Mouse (Mus musculus): ENCODE measurements around the gene Fzd9. TPM values are rescaled to one million over a fixed set of nuclear protein-coding genes. Genes with fewer than 3 reads are reported as not detected.

Gene Fzd9
- polyA plus RNA-seq (2012; fragmentation: generic; extraction: Trizol), result 6.5 TPM

- no peaks in the 10 kb centered on the region for H3K27me3 ChIP-seq (ENCODE audit: control insufficient read depth, insufficient read depth, insufficient read length)
- no peaks in the 10 kb centered on the region for H3K79me2 ChIP-seq (ENCODE audit: control insufficient read depth, insufficient read depth)
- peak within 1 kb of the TSS; percentile 75 for H3K4me2 ChIP-seq (ENCODE audit: low read depth)
- no peak within 1 kb of the TSS for H3K4me3 ChIP-seq
- TF ChIP-seq POLR2A (IDR thresholded peaks at IDR 0.05; ENCODE audit: insufficient read length, low read depth) (peak; percentile 90), POLR2AphosphoS2 (IDR thresholded peaks at IDR 0.05; ENCODE audit: insufficient read length, low read depth) (peak; percentile 75), MYOG (IDR thresholded peaks at IDR 0.05; ENCODE audit: control insufficient read depth in 1 of 3, insufficient read depth in 1 of 3, insufficient read length in 2 of 3, low read depth in 2 of 3) (no peak), SRF (IDR thresholded peaks at IDR 0.05; ENCODE audit: control insufficient read depth, insufficient read length, low read depth) (peak; percentile 33)
- H3ac ChIP-seq (ENCODE audit: control insufficient read depth, insufficient read length), result peak within 1 kb of the TSS; percentile 77
- peaks cover 2% of the 10 kb centered on the region for H3K36me3 ChIP-seq (ENCODE audit: control insufficient read depth, insufficient read depth)
Observed at GRCm38 (mm10) chr5:135251079-135251454, at the start of gene Fzd9. Gene Fzd9 (minus strand): TSS chr5:135251230.

- Histone ChIP-seq H3K4me3 (no peak overlapping the region), H3K36me3 (ENCODE audit: control insufficient read depth, insufficient read depth) (no peaks in the 10 kb centered on the region), H3K79me2 (ENCODE audit: control insufficient read depth, insufficient read depth) (no peaks in the 10 kb centered on the region), H3ac (ENCODE audit: control insufficient read depth, insufficient read length) (no peak overlapping the region), H3K27me3 (ENCODE audit: control insufficient read depth, insufficient read depth, insufficient read length) (peaks cover 46% of the 10 kb centered on the region), H3K4me2 (ENCODE audit: low read depth) (no peak overlapping the region)
- TF ChIP-seq USF1 (IDR thresholded peaks at IDR 0.05; ENCODE audit: low read depth) (no peak), SRF (IDR thresholded peaks at IDR 0.05; ENCODE audit: control insufficient read depth, insufficient read length, low read depth) (no peak), POLR2AphosphoS2 (IDR thresholded peaks at IDR 0.05; ENCODE audit: insufficient read length, low read depth) (no peak), E2F4 (IDR thresholded peaks at IDR 0.05; ENCODE audit: insufficient read depth) (no peak), CEBPB (IDR thresholded peaks at IDR 0.05; ENCODE audit: insufficient read depth, poor library complexity, severe bottlenecking) (no peak), MYOG (IDR thresholded peaks at IDR 0.05; ENCODE audit: control insufficient read depth in 1 of 3, insufficient read depth in 1 of 3, insufficient read length in 2 of 3, low read depth in 2 of 3) (no peak)
Observed at GRCm38 (mm10) chr5:135292001-135292400, 41.0 kb upstream of the Fzd9 start.

GRCm38 (mm10) chr5:135291193-135291592, 40.2 kb upstream of the Fzd9 start:
- Histone ChIP-seq H3ac (ENCODE audit: control insufficient read depth, insufficient read length) (no peak overlapping the region), H3K4me3 (no peak overlapping the region), H3K4me2 (ENCODE audit: low read depth) (no peak overlapping the region), H3K27me3 (ENCODE audit: control insufficient read depth, insufficient read depth, insufficient read length) (peaks cover 44% of the 10 kb centered on the region), H3K36me3 (ENCODE audit: control insufficient read depth, insufficient read depth) (no peaks in the 10 kb centered on the region), H3K79me2 (ENCODE audit: control insufficient read depth, insufficient read depth) (no peaks in the 10 kb centered on the region)
- TF ChIP-seq USF1 (IDR thresholded peaks at IDR 0.05; ENCODE audit: low read depth) (no peak), TCF12 (IDR thresholded peaks at IDR 0.05; ENCODE audit: insufficient read depth, poor library complexity, severe bottlenecking) (no peak), MAX (IDR thresholded peaks at IDR 0.05; ENCODE audit: low read depth) (no peak), MYOG (IDR thresholded peaks at IDR 0.05; ENCODE audit: control insufficient read depth in 1 of 3, insufficient read depth in 1 of 3, insufficient read length in 2 of 3, low read depth in 2 of 3) (no peak), E2F4 (IDR thresholded peaks at IDR 0.05; ENCODE audit: insufficient read depth) (no peak), TCF3 (IDR thresholded peaks at IDR 0.05; ENCODE audit: insufficient read length, low read depth) (no peak)

GRCm38 (mm10) chr5:135290703-135291102, 39.7 kb upstream of the Fzd9 start:
- H3K79me2 ChIP-seq (ENCODE audit: control insufficient read depth, insufficient read depth), result no peaks in the 10 kb centered on the region
- H3K4me3 ChIP-seq, result no peak overlapping the region
- no peak overlapping the region for H3ac ChIP-seq (ENCODE audit: control insufficient read depth, insufficient read length)
- peaks cover 44% of the 10 kb centered on the region for H3K27me3 ChIP-seq (ENCODE audit: control insufficient read depth, insufficient read depth, insufficient read length)
- no peaks in the 10 kb centered on the region for H3K36me3 ChIP-seq (ENCODE audit: control insufficient read depth, insufficient read depth)
- H3K4me2 ChIP-seq (ENCODE audit: low read depth), result no peak overlapping the region
- TF ChIP-seq TCF3 (IDR thresholded peaks at IDR 0.05; ENCODE audit: insufficient read length, low read depth) (no peak), USF1 (IDR thresholded peaks at IDR 0.05; ENCODE audit: low read depth) (no peak), MAX (IDR thresholded peaks at IDR 0.05; ENCODE audit: low read depth) (no peak), E2F4 (IDR thresholded peaks at IDR 0.05; ENCODE audit: insufficient read depth) (no peak), TCF12 (IDR thresholded peaks at IDR 0.05; ENCODE audit: insufficient read depth, poor library complexity, severe bottlenecking) (no peak), MYOG (IDR thresholded peaks at IDR 0.05; ENCODE audit: control insufficient read depth in 1 of 3, insufficient read depth in 1 of 3, insufficient read length in 2 of 3, low read depth in 2 of 3) (no peak), MYOD1 (IDR thresholded peaks at IDR 0.05; ENCODE audit: control insufficient read depth in 1 of 3, insufficient read length in 2 of 3, low read depth in 2 of 3) (no peak), POLR2AphosphoS2 (IDR thresholded peaks at IDR 0.05; ENCODE audit: insufficient read length, low read depth) (no peak), REST (IDR thresholded peaks at IDR 0.05; ENCODE audit: insufficient read depth, insufficient read length) (no peak), POLR2A (IDR thresholded peaks at IDR 0.05; ENCODE audit: insufficient read length, low read depth) (no peak), CEBPB (IDR thresholded peaks at IDR 0.05; ENCODE audit: insufficient read depth, poor library complexity, severe bottlenecking) (no peak), SRF (IDR thresholded peaks at IDR 0.05; ENCODE audit: control insufficient read depth, insufficient read length, low read depth) (no peak)

GRCm38 (mm10) chr5:135286926-135287325, 35.9 kb upstream of the Fzd9 start:
- H3K4me2 ChIP-seq (ENCODE audit: low read depth), result no peak overlapping the region
- H3K27me3 ChIP-seq (ENCODE audit: control insufficient read depth, insufficient read depth, insufficient read length), result peaks cover 43% of the 10 kb centered on the region
- TF ChIP-seq POLR2A (IDR thresholded peaks at IDR 0.05; ENCODE audit: insufficient read length, low read depth) (no peak), TCF12 (IDR thresholded peaks at IDR 0.05; ENCODE audit: insufficient read depth, poor library complexity, severe bottlenecking) (no peak), MYOD1 (IDR thresholded peaks at IDR 0.05; ENCODE audit: control insufficient read depth in 1 of 3, insufficient read length in 2 of 3, low read depth in 2 of 3) (no peak), SRF (IDR thresholded peaks at IDR 0.05; ENCODE audit: control insufficient read depth, insufficient read length, low read depth) (no peak), USF1 (IDR thresholded peaks at IDR 0.05; ENCODE audit: low read depth) (no peak), POLR2AphosphoS2 (IDR thresholded peaks at IDR 0.05; ENCODE audit: insufficient read length, low read depth) (no peak), CEBPB (IDR thresholded peaks at IDR 0.05; ENCODE audit: insufficient read depth, poor library complexity, severe bottlenecking) (no peak), E2F4 (IDR thresholded peaks at IDR 0.05; ENCODE audit: insufficient read depth) (no peak), MYOG (IDR thresholded peaks at IDR 0.05; ENCODE audit: control insufficient read depth in 1 of 3, insufficient read depth in 1 of 3, insufficient read length in 2 of 3, low read depth in 2 of 3) (no peak), TCF3 (IDR thresholded peaks at IDR 0.05; ENCODE audit: insufficient read length, low read depth) (no peak), REST (IDR thresholded peaks at IDR 0.05; ENCODE audit: insufficient read depth, insufficient read length) (no peak), MAX (IDR thresholded peaks at IDR 0.05; ENCODE audit: low read depth) (no peak)
- no peaks in the 10 kb centered on the region for H3K79me2 ChIP-seq (ENCODE audit: control insufficient read depth, insufficient read depth)
- no peaks in the 10 kb centered on the region for H3K36me3 ChIP-seq (ENCODE audit: control insufficient read depth, insufficient read depth)
- no peak overlapping the region for H3K4me3 ChIP-seq
- no peak overlapping the region for H3ac ChIP-seq (ENCODE audit: control insufficient read depth, insufficient read length)
